Mouse (Mus musculus) c-Kit-negative CD71-positive TER-119-positive erythroid progenitor cells, embryonic 14.5 days (primary cell): ENCODE measurements around the gene Wdr70.
A peak's percentile ranks its signal among the peaks of the same experiment; 100 is the strongest.

Source experiments
- DNase-seq: peaks from one replicate; pipeline ENCODE4 v3.0.0-alpha.2; 2013; ENCODE audit warnings: low read depth, low spot score

Gene Wdr70

GRCm38 (mm10) chr15:8030643-8031042, 68.4 kb downstream of the Wdr70 start:
- DNase-seq, result no peak

GRCm38 (mm10) chr15:8027503-8027902, 71.5 kb downstream of the Wdr70 start:
- no peak for DNase-seq

- no peak for DNase-seq
Observed at GRCm38 (mm10) chr15:8011418-8011817, 87.6 kb downstream of the Wdr70 start.

GRCm38 (mm10) chr15:8007413-8007812, 91.6 kb downstream of the Wdr70 start:
- DNase-seq, result no peak

GRCm38 (mm10) chr15:8006056-8006455, 93.0 kb downstream of the Wdr70 start:
- no peak for DNase-seq

GRCm38 (mm10) chr15:8005506-8005905, 93.5 kb downstream of the Wdr70 start:
- no peak for DNase-seq

GRCm38 (mm10) chr15:8003789-8004188, 95.2 kb downstream of the Wdr70 start:
- DNase-seq, result no peak

- peak; percentile 28 for DNase-seq
Observed at GRCm38 (mm10) chr15:7998843-7999546, 100.0 kb downstream of the Wdr70 start.

GRCm38 (mm10) chr15:7998095-7998494, 100.9 kb downstream of the Wdr70 start:
- DNase-seq, result no peak

- DNase-seq, result no peak
Observed at GRCm38 (mm10) chr15:7993721-7994120, 105.3 kb downstream of the Wdr70 start.

- no peak for DNase-seq
Observed at GRCm38 (mm10) chr15:7990101-7990500, 108.9 kb downstream of the Wdr70 start.

- no peak for DNase-seq
Observed at GRCm38 (mm10) chr15:7987374-7987773, 111.6 kb downstream of the Wdr70 start.

GRCm38 (mm10) chr15:7986274-7986673, 112.7 kb downstream of the Wdr70 start:
- no peak for DNase-seq

- DNase-seq, result no peak
Observed at GRCm38 (mm10) chr15:7978640-7979039, 120.4 kb downstream of the Wdr70 start.

- no peak for DNase-seq
Observed at GRCm38 (mm10) chr15:7976775-7977174, 122.2 kb downstream of the Wdr70 start.

- DNase-seq, result no peak
Observed at GRCm38 (mm10) chr15:7974368-7974767, 124.6 kb downstream of the Wdr70 start.

- no peak for DNase-seq
Observed at GRCm38 (mm10) chr15:7972528-7972927, 126.5 kb downstream of the Wdr70 start.

GRCm38 (mm10) chr15:7962786-7963185, 136.2 kb downstream of the Wdr70 start:
- DNase-seq, result no peak

GRCm38 (mm10) chr15:7961489-7961888, 137.5 kb downstream of the Wdr70 start:
- DNase-seq, result no peak

GRCm38 (mm10) chr15:7956899-7957298, 142.1 kb downstream of the Wdr70 start:
- DNase-seq, result no peak

- no peak for DNase-seq
Observed at GRCm38 (mm10) chr15:7950561-7950960, 148.4 kb downstream of the Wdr70 start.

GRCm38 (mm10) chr15:7941690-7942089, 157.3 kb downstream of the Wdr70 start:
- DNase-seq, result no peak

GRCm38 (mm10) chr15:7935571-7936165, 163.3 kb downstream of the Wdr70 start:
- no peak for DNase-seq
